Mouse (Mus musculus) MEL (cell line): Measurements from ENCODE around the gene Ap4b1. TPM values are rescaled to one million over a fixed set of nuclear protein-coding genes. Genes with fewer than 3 reads are reported as not detected.
"Not testable (repeated sequence)": the region's sequence is repeated elsewhere in the genome, so short reads cannot be mapped to it uniquely, and the experiment has no call there.

Source experiments
- DNase-seq: peaks from one replicate; pipeline ENCODE4 v3.0.0; 2011; ENCODE audit warnings: low read depth, low spot score
- H3K27ac ChIP-seq: 2 replicates; pipeline ENCODE4 v1.5.1; 2012; ENCODE audit warnings: low read depth, mild to moderate bottlenecking, control low read depth, low read length, moderate library complexity; ENCODE audit not compliant: control insufficient read depth
- H3K27me3 ChIP-seq, 2 experiments: fragments of 150-350 bp in 1 of 2; sonication (generic) in 1 of 2; 2 replicates each; pipeline ENCODE4 v1.6.1; 2012; ENCODE audit warnings: low read length in 2 of 2, mild to moderate bottlenecking in 2 of 2, improper control_type of control experiment in 1 of 2, moderate library complexity in 1 of 2; ENCODE audit not compliant: insufficient read depth in 2 of 2, control insufficient read depth in 1 of 2
- H3K36me3 ChIP-seq, 2 experiments: 2 replicates each; pipeline ENCODE4 v1.6.1; 2012 to 2014; ENCODE audit warnings: low read length in 2 of 2, improper control_type of control experiment in 1 of 2, inconsistent platforms in 1 of 2, mild to moderate bottlenecking in 1 of 2; ENCODE audit not compliant: insufficient read depth in 2 of 2, control insufficient read depth in 1 of 2
- H3K4me1 ChIP-seq, 2 experiments: fragments of 150-350 bp in 1 of 2; sonication (generic) in 1 of 2; 2 replicates each; pipeline ENCODE4 v1.6.1; 2012; ENCODE audit warnings: low read length in 2 of 2, improper control_type of control experiment in 1 of 2, mild to moderate bottlenecking in 1 of 2; ENCODE audit not compliant: insufficient read depth in 2 of 2, control insufficient read depth in 1 of 2
- H3K4me3 ChIP-seq, 2 experiments: fragments of 150-350 bp in 1 of 2; sonication (generic) in 1 of 2; 2 replicates each; pipeline ENCODE4 v1.5.1; 2012; ENCODE audit warnings: low read depth in 2 of 2, low read length in 2 of 2, mild to moderate bottlenecking in 2 of 2, moderate library complexity in 2 of 2, control low read depth in 1 of 2, improper control_type of control experiment in 1 of 2; ENCODE audit not compliant: control insufficient read depth in 1 of 2, insufficient read depth in 1 of 2
- H3K79me2 ChIP-seq: 2 replicates; pipeline ENCODE4 v1.6.1; 2012; ENCODE audit warnings: mild to moderate bottlenecking, low read length, moderate library complexity; ENCODE audit not compliant: control insufficient read depth, poor library complexity, insufficient read depth
- H3K9ac ChIP-seq: 2 replicates; pipeline ENCODE4 v1.6.1; 2012; ENCODE audit warnings: low read depth, mild to moderate bottlenecking, control low read depth, low read length, moderate library complexity; ENCODE audit not compliant: control insufficient read depth, poor library complexity, severe bottlenecking
- H3K9me3 ChIP-seq: fragments of 150-350 bp; sonication (generic); replicated peaks from 2 replicates; pipeline ENCODE4 v1.6.1; 2012; ENCODE audit warnings: mild to moderate bottlenecking, low read length, improper control_type of control experiment, moderate library complexity; ENCODE audit not compliant: insufficient read depth
- BHLHE40 ChIP-seq: IDR thresholded peaks from 2 replicates; pipeline ENCODE4 v1.6.1; 2012; ENCODE audit warnings: low read depth, mild to moderate bottlenecking, inconsistent platforms, low read length, improper control_type of control experiment, borderline replicate concordance
- CHD1 ChIP-seq: IDR thresholded peaks from 2 replicates; pipeline ENCODE4 v1.6.1; 2012; ENCODE audit warnings: low read depth, mild to moderate bottlenecking, inconsistent platforms, low read length, improper control_type of control experiment
- E2F4 ChIP-seq: IDR thresholded peaks from 2 replicates; pipeline ENCODE4 v1.6.1; 2011; ENCODE audit warnings: low read depth, low read length, improper control_type of control experiment, borderline replicate concordance
- EP300 ChIP-seq, 2 experiments: IDR thresholded peaks; 2 replicates each; pipeline ENCODE4 v1.6.1; 2011; ENCODE audit warnings: improper control_type of control experiment in 2 of 2, low read length in 2 of 2, low read depth in 1 of 2, mild to moderate bottlenecking in 1 of 2
- ETS1 ChIP-seq: IDR thresholded peaks from 2 replicates; pipeline ENCODE4 v1.6.1; 2012; ENCODE audit warnings: low read depth, mild to moderate bottlenecking, inconsistent platforms, low read length, improper control_type of control experiment, moderate library complexity
- MAFK ChIP-seq: IDR thresholded peaks from 2 replicates; pipeline ENCODE4 v1.6.1; 2011; ENCODE audit warnings: low read depth, mild to moderate bottlenecking, low read length, improper control_type of control experiment, borderline replicate concordance
- MAX ChIP-seq: IDR thresholded peaks from 2 replicates; pipeline ENCODE4 v1.6.1; 2011; ENCODE audit warnings: low read length, improper control_type of control experiment
- MEF2A ChIP-seq: IDR thresholded peaks from 2 replicates; pipeline ENCODE4 v1.6.1; 2014; ENCODE audit warnings: low read depth, mild to moderate bottlenecking, inconsistent platforms, low read length, improper control_type of control experiment; ENCODE audit not compliant: poor library complexity, insufficient replicate concordance, severe bottlenecking; ENCODE audit errors: extremely low read depth
- MYC ChIP-seq: IDR thresholded peaks from 2 replicates; pipeline ENCODE4 v1.6.1; 2011; ENCODE audit warnings: low read depth, mild to moderate bottlenecking, low read length, improper control_type of control experiment, moderate library complexity
- NRF1 ChIP-seq: IDR thresholded peaks from 2 replicates; pipeline ENCODE4 v1.6.1; 2014; ENCODE audit warnings: low read depth, mild to moderate bottlenecking, inconsistent platforms, low read length, improper control_type of control experiment, moderate library complexity; ENCODE audit not compliant: poor library complexity, insufficient read depth, severe bottlenecking
- POLR2A ChIP-seq, 2 experiments: IDR thresholded peaks; 2 replicates each; pipeline ENCODE4 v1.6.1; 2011 to 2012; ENCODE audit warnings: low read length in 2 of 2, mild to moderate bottlenecking in 2 of 2, control low read depth in 1 of 2, improper control_type of control experiment in 1 of 2, low read depth in 1 of 2, moderate library complexity in 1 of 2; ENCODE audit not compliant: control insufficient read depth in 1 of 2, insufficient read depth in 1 of 2, poor library complexity in 1 of 2
- RAD21 ChIP-seq: IDR thresholded peaks from 2 replicates; pipeline ENCODE4 v1.6.1; 2011; ENCODE audit warnings: mild to moderate bottlenecking, low read depth, low read length, improper control_type of control experiment
- RCOR1 ChIP-seq: IDR thresholded peaks from 2 replicates; pipeline ENCODE4 v1.6.1; 2012; ENCODE audit warnings: low read depth, mild to moderate bottlenecking, inconsistent platforms, low read length, improper control_type of control experiment
- SMC3 ChIP-seq: IDR thresholded peaks from 2 replicates; pipeline ENCODE4 v1.6.1; 2011; ENCODE audit warnings: low read depth, low read length, improper control_type of control experiment
- TBP ChIP-seq: IDR thresholded peaks from 2 replicates; pipeline ENCODE4 v1.8.0; 2011; ENCODE audit warnings: low read depth, low read length, improper control_type of control experiment
- USF1 ChIP-seq: IDR thresholded peaks from 2 replicates; pipeline ENCODE4 v1.6.1; 2014; ENCODE audit warnings: low read depth, mild to moderate bottlenecking, inconsistent platforms, low read length, improper control_type of control experiment, moderate library complexity
- USF2 ChIP-seq, 2 experiments: IDR thresholded peaks; 2 replicates each; pipeline ENCODE4 v1.6.1; 2011 to 2012; ENCODE audit warnings: improper control_type of control experiment in 2 of 2, low read length in 2 of 2, borderline replicate concordance in 1 of 2, inconsistent platforms in 1 of 2, low read depth in 1 of 2, mild to moderate bottlenecking in 1 of 2; ENCODE audit not compliant: insufficient read depth in 1 of 2
- ZKSCAN1 ChIP-seq: IDR thresholded peaks from 2 replicates; pipeline ENCODE4 v1.6.1; 2012; ENCODE audit warnings: low read depth, mild to moderate bottlenecking, inconsistent platforms, low read length, improper control_type of control experiment, moderate library complexity
- ZMIZ1 ChIP-seq: IDR thresholded peaks from 2 replicates; pipeline ENCODE4 v1.6.1; 2012; ENCODE audit warnings: low read depth, mild to moderate bottlenecking, inconsistent platforms, low read length, improper control_type of control experiment, moderate library complexity
- ZNF384 ChIP-seq: IDR thresholded peaks from 2 replicates; pipeline ENCODE4 v1.6.1; 2012; ENCODE audit warnings: low read depth, mild to moderate bottlenecking, inconsistent platforms, low read length, improper control_type of control experiment
- polyA plus RNA-seq, 2 experiments: library from polyadenylated mRNA; stranded (reverse) in 1 of 2; unstranded in 1 of 2; fragments of >175 nt in 1 of 2; fragments of >200 nt in 1 of 2; gene quantifications; 2 replicates each; pipeline versions ENCODE4 v1.2.1 to v1.2.4; 2012; ENCODE audit warnings: low replicate concordance in 2 of 2, low read depth in 1 of 2; ENCODE audit not compliant: insufficient read length in 2 of 2, insufficient read depth in 1 of 2, missing spikeins in 1 of 2
- total RNA-seq: library from RNA; depleted of rRNA; stranded (reverse); fragments of 300-350 nt; gene quantifications from 2 replicates; pipeline ENCODE4 v1.2.3, GENCODE M21; 2012

Gene Ap4b1
- total and polyA plus RNA-seq, 3 experiments = 15.1 to 20.2 TPM; not detected in 1

DNA sequence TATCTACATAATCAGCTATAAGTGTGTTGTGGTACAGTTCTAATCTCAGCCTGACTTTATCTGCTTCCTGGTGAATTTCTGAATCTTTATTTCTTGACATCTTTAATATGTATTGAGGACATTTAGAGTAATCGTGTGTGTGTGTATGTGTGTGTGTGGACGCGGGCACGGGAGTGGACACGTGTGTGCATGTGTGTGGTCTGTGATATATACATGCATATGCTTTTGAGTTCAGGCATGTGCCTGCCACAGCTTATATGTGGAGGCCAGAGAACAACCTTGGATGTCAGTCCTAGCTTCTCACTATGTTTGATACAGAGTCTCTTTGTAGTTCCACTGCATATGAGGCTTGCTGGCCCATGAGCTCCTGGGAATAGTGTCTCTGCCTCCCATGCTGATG is 27.1 kb downstream of the Ap4b1 start:
- TF ChIP-seq TBP = no peak
- no peak for TF ChIP-seq EP300 (IDR thresholded peaks at IDR 0.05; ENCODE audit: low read depth in 1 of 2, low read length in 2 of 2)
- TF ChIP-seq MAFK = no peak
- TF ChIP-seq USF2 (IDR thresholded peaks at IDR 0.05; ENCODE audit: borderline replicate concordance in 1 of 2, insufficient read depth in 1 of 2, low read depth in 1 of 2, low read length in 2 of 2) = no peak
- no peak for TF ChIP-seq RAD21
- no peak for TF ChIP-seq SMC3
- TF ChIP-seq ZKSCAN1 = no peak
- no peak for TF ChIP-seq POLR2A (IDR thresholded peaks at IDR 0.05; ENCODE audit: control insufficient read depth in 1 of 2, insufficient read depth in 1 of 2, low read depth in 1 of 2, low read length in 2 of 2, poor library complexity in 1 of 2)
- no peak for TF ChIP-seq RCOR1
- no peak for TF ChIP-seq ZNF384
- TF ChIP-seq BHLHE40 = no peak
- TF ChIP-seq MEF2A = no peak
- TF ChIP-seq NRF1 = no peak
- no peak for TF ChIP-seq CHD1
- no peak for TF ChIP-seq MYC
- TF ChIP-seq ETS1 = no peak
- TF ChIP-seq E2F4 = no peak
- H3K4me3 ChIP-seq = no peak overlapping the region
- no peak overlapping the region for H3K9ac ChIP-seq

DNA sequence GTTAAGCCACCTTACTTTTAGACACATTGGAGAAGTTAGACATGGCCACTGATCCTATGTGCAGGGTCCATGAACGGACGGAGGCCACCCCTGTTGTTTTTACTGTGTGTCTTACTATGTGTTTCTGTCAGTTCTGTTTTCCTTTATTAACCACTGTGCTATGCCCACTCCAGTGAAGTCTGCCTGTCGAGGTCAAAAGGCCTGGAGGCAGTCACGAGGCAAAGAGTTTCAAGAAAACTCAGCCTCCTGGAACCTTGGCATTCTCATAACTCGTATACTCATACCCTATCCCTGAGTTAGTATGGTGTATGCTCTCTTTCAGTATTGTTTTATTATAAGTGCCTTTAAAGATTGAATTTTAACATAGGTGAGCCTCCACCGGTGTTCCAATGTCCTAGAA is 30.4 kb downstream of the Ap4b1 start:
- DNase-seq = no peak
- H3K4me3 ChIP-seq = no peak overlapping the region
- no peak overlapping the region for H3K27ac ChIP-seq
- H3K9ac ChIP-seq = no peak overlapping the region
- no peaks in the 10 kb centered on the region for H3K27me3 ChIP-seq
- TF ChIP-seq ZMIZ1 = no peak
- TF ChIP-seq MAX = no peak
- TF ChIP-seq USF1 = no peak
- no peak for TF ChIP-seq CHD1
- H3K4me1 ChIP-seq = no peaks in the 10 kb centered on the region
- H3K36me3 ChIP-seq = no peaks in the 10 kb centered on the region
- H3K9me3 ChIP-seq = no peaks in the 10 kb centered on the region
- H3K79me2 ChIP-seq = no peaks in the 10 kb centered on the region

More for the DNA sequence above, 27.1 kb downstream of the Ap4b1 start:
- peaks cover 6 to 10% of the 10 kb centered on the region in 2 experiments for H3K4me1 ChIP-seq
- peaks cover 0 to 15% of the 10 kb centered on the region in 2 experiments; a peak in 2 of 4 replicates for H3K36me3 ChIP-seq
- no peaks in the 10 kb centered on the region for H3K79me2 ChIP-seq
- no peak for DNase-seq
- H3K27ac ChIP-seq = no peak overlapping the region
- no peaks in the 10 kb centered on the region for H3K27me3 ChIP-seq
- H3K9me3 ChIP-seq = no peaks in the 10 kb centered on the region

DNA sequence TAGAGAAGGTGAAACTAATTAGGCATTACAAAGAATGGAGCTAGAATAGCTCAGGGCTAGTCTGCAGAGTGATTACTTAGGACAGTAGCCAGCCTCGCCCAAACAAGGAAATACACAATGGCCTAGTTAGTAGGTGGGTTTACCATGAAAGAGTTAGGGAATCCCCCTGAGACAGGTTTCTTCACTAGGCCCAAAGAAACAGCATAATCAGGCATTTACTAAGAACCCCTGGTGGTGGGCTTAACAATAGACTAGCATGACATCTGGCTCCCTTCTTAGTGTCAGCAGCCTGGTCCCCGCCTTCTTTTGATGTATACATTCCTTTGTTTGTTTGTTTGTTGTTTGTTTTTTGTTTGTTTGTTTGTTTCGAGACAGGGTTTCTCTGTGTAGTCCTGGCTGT is 30.9 kb downstream of the Ap4b1 start:
- not testable (repeated sequence) for H3K27me3 ChIP-seq, H3K36me3 ChIP-seq, H3K4me3 ChIP-seq, H3K27ac ChIP-seq, H3K79me2 ChIP-seq, H3K9me3 ChIP-seq, H3K4me1 ChIP-seq, H3K9ac ChIP-seq, DNase-seq

DNA sequence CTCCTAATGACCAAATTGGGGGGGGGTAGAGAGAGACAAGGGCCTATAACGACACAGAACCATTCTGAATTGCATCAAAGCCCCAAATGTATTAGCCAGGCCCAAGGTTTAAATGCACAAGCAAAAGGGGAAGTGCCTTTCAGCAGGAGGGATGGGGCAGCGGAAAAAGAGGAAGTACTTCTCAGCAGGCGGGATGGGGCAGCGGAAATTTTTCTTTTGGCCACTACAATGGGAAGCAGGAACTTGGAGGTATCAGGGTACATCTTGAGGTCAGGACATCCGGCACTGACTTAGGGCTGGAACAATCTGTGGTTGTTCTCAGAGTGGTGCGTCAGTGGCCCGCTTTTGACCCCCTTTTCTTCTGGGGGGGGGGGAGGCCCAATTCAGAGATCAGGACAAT is 31.6 kb downstream of the Ap4b1 start:
- H3K79me2 ChIP-seq, H3K27ac ChIP-seq, H3K9ac ChIP-seq, H3K36me3 ChIP-seq, H3K9me3 ChIP-seq, H3K4me3 ChIP-seq, H3K27me3 ChIP-seq, H3K4me1 ChIP-seq: not testable (repeated sequence)
- DNase-seq = peak; percentile 59
